Mouse (Mus musculus): ENCODE results near the gene Grik4.
A peak's percentile ranks its signal among the peaks of the same experiment; 100 is the strongest.
"Not testable (repeated sequence)": the region's sequence is repeated elsewhere in the genome, so short reads cannot be mapped to it uniquely, and the experiment has no call there.

The Grik4 gene

DNA sequence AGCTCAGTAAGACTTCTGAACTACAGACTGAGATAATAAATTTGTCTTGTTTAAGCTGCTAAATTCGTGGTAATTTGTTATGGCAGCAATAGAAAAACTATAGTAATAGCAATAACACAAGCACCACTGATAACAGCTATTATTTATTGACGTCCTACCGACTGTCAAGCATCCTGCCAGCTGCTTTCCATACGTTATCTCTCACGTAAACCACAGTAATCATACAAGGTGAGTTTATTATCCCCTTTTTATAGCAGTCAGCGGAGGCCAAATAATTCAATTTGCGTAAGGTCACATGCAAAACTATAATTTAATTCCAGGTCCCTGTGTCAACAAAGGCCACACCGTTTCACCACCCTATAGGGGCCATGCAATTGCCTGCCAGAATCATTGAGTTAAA lies 147.0 kb downstream of the Grik4 start:
- no peak for DNase-seq (ENCODE audit: low spot score)

- no peak for DNase-seq (ENCODE audit: low spot score)
Measured at GRCm38 (mm10) chr9:42795881-42796280, 148.4 kb downstream of the Grik4 start.

DNA sequence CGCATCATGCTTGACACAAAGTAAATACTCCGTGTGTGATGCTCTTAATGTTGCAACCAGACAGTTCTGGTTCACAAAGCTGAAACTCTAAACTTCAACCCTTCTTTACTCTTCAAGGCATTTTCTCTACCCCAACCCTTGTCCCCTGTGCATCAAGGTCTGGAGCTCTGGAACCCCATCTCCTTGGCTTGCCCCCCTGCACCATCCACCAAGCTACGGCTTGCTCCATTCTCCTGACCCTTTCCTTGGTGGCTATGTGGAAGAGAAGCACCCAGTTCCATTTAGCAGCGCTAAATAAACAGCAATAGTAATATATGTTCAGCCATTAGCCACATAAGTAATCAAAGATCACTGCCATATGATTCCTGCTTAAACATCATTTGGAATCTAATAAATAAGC lies 150.3 kb downstream of the Grik4 start:
- no peak for DNase-seq (ENCODE audit: low spot score)

DNA sequence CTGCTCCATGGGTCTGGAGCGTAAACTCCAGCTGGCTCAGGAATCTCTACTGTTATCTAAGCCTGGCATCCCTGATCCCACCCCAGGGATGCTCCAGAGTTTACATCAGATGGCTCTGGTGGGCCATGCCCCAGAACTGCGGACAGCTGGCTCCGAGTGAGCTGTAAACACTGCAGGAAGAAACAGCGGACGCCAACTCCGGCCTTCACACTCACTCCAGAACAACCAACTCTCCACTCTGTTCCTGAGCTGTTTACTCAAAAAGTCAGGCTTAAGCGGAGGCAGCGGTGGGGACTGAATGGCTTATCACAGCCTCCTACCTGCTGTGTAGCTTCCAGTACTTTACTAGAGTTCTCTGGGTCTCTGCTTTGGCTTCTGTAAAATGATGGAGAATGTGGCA lies 150.7 kb downstream of the Grik4 start:
- DNase-seq (ENCODE audit: low spot score), result no peak

GRCm38 (mm10) chr9:42792381-42792780 lies 151.9 kb downstream of the Grik4 start:
- DNase-seq (ENCODE audit: low spot score), result no peak

DNA sequence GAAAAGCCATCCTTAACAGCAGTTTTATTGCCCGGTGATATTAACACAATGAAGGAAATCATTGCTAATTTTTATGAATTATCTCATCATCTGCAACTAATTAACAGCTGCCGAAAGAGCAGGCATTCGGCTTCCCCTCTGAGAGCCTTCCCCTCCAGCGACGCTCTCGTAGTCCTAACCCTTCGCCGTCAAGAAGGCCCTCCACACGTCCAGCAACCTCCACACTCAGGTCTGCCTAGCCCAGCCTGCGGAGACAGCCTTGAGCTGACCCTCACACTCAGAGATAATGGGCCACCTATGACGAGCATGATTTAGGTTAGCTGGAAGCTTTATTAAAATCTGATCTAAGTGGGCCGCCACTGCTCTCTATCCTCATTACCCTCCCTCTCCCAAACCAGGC lies 152.5 kb downstream of the Grik4 start:
- no peak for DNase-seq (ENCODE audit: low spot score)

DNA sequence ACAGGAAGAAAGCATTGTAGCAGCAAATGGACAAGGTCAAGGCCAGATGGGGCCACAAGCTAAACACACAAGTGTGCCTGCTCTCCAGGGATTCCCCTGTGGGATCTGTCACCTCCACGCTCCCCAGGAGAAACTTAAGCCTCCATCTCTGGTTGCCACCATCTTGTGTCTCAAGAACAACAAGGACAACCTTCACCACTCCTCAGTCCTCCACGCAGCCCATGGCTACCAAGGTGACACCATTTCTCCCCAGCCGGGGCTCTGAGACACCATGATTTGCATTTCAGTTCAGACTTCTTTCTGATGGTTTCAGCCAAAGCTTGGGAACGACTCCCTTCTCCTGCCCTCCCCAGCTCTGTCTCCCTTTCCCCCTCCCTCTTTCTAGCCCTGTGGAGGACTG lies 152.9 kb downstream of the Grik4 start:
- no peak for DNase-seq (ENCODE audit: low spot score)

DNA sequence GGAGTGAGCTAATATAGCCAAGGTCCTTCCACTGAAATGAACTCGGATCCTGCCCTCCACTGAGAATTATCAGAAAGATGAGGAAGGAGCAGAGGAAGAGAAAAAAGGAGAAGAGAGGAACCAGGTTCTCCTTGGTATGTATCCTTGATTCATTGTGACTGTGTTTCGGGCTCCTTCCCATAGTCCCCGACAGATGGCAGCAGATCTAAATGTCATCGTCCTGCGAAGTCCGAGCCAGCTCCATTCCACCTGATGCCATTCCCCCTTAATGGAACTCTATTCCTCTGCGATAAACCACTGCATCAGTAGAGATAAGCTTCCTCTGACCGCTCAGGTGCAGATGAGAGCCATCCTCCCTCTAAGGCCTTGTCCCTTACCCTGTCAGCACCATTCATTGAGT lies 155.8 kb downstream of the Grik4 start:
- DNase-seq (ENCODE audit: low spot score), result no peak

- DNase-seq (ENCODE audit: low spot score), result no peak
Measured at GRCm38 (mm10) chr9:42786882-42787281, 157.4 kb downstream of the Grik4 start.

DNA sequence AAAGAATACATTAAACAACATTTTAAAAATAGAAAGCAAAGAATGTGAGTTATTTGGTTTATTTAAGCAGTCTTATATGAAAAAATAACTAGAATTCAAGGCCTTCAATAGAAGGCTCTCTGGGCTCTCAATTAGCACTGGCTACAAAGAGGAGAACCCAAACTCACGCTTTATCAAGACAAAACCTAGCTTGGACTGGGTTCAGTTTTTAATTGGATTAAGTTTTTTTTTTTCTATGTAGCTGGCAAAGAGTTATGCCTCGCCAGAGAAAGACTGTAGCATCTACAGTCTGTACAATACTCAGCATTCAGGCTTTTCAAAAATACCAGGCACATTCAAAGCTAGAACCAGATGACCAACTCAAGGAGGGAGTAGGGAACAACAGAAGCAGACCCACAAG lies 158.0 kb downstream of the Grik4 start:
- no peak for DNase-seq (ENCODE audit: low spot score)

- no peak for DNase-seq (ENCODE audit: low spot score)
Measured at GRCm38 (mm10) chr9:42785173-42785830, 159.0 kb downstream of the Grik4 start.

DNA sequence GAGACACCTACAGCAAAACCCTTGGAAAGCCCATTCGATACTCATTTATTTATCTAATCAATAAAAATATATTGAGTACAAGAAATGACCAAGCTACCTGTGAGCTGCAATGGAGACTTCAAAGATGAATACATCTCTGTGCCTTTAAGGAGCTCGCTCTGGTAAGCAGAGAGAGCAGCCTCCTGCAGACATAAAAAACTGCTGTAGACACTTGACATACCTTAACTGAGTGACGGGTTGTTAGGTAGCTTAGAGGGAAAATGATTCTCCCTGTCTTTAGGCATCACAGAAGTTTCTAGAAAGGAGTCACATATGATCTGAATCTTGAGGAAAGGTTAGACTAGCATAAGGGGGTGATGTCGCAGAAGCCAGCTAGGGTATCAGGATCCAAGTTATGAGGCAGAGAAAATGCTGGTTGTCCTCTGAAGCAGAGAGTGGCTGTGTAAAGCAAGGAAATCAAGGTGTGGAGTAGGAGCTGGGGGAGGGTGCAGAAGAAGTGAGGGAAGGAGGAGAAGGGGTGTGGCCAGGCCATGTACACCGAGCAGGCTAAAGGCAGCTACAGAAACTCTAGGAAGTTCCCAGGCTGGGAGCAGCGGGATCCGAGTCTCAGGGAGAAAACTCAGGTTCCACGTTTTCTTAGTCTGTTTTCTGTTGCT lies 160.9 kb downstream of the Grik4 start:
- no peak for DNase-seq (ENCODE audit: low spot score)

GRCm38 (mm10) chr9:42778471-42779263 lies 165.6 kb downstream of the Grik4 start:
- DNase-seq (ENCODE audit: low spot score), result not testable (repeated sequence)

- DNase-seq (ENCODE audit: low spot score), result no peak
Measured at GRCm38 (mm10) chr9:42777913-42778312, 166.4 kb downstream of the Grik4 start.

DNA sequence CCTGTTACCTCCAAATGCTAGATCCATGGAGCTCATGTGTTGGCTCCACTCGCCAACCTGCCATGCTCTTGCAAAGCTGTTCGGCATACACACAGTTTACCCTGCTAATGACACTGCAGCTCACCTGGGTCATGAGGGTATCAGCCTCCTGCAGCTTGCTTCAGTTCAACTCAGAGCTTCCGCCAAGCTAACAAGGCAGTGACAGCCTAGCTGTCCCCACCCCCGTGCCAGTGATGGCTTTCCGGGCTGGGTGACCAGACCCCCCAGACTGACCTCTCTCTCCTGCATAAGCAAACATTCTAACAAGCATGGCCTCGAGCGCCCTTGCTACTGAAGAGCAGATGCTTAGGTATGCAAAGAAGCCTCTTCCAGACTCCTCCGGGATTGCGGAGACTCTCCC lies 167.5 kb downstream of the Grik4 start:
- no peak for DNase-seq (ENCODE audit: low spot score)

GRCm38 (mm10) chr9:42764823-42765560 lies 179.3 kb downstream of the Grik4 start:
- no peak for DNase-seq (ENCODE audit: low spot score)

DNA sequence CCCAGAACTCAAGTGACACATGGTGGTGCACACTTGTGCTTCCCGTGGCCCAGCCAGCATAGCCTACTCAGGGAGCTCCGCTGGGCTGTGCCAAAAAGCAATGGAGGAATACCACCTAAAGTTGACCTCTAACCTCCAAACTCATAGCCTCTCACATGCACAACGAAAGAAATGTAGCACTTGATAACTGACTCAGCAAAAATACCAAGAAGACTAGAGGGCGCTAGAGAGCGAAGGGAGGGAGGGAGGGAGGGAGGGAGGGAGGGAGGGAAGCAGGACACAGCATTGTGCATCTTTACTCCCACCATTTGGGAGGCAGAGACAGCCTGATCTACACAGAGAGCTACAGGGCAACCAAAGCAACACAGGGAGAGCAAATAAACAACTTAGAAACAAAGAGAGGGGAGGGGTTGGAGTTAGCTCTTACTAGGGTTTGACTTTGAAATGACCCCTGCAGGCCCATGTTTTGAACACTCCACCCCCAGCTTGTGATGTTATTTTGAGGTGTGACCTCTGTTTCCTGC lies 185.5 kb downstream of the Grik4 start:
- DNase-seq (ENCODE audit: low spot score), result no peak

DNA sequence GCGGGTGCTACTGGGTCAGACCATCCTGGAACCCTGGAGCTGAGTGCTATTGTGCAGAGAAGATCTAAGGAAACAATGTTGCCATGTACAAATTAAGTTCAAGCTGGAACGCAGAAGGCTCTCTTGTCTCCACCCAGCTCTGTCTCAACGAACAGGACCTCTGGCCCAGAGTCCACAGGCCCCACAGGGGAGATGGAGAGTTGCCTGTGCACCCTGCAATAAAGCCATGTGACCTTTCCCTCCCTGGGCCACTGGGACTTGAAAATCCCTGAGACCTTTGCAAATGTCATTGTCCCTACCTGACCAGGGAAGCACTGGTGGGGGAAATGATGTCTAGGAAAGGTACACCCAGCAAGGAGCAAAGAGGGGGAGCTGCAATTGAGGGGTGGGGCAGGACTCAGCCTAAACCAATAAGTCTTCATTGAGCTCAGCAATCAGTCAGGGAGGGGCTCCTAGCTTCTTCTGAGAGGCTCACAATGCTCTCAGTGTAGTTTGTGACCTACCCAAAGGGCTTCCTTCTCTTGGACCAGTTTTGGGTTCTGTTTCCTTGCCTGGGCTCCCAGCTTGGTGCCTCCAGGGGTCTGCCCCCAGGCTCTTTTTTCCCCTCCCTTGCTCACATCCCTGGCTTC lies 187.2 kb downstream of the Grik4 start:
- no peak for DNase-seq (ENCODE audit: low spot score)

- no peak for DNase-seq (ENCODE audit: low spot score)
Measured at GRCm38 (mm10) chr9:42754699-42755098, 189.6 kb downstream of the Grik4 start.

- DNase-seq (ENCODE audit: low spot score), result no peak
Measured at GRCm38 (mm10) chr9:42751160-42751559, 193.1 kb downstream of the Grik4 start.

- no peak for DNase-seq (ENCODE audit: low spot score)
Measured at GRCm38 (mm10) chr9:42750176-42750575, 194.1 kb downstream of the Grik4 start.

DNA sequence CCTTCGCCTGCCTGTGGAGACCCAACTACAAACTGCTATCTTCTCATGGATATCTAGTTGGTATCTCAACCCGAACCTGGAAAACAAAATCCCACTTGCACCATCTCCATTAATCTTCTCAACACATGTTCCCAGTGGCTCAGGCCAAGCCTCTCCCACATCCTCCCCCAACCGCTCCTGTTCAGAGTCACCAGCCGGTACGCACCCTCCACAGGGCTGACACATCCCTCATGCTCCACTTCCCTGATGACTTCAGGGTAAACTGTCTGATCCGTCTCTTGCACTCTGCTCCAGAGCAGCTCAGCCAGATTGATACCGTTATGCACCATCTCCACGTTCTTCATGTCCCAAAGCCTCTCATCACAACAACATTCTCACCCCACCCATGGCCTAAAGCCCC lies 198.3 kb downstream of the Grik4 start:
- DNase-seq (ENCODE audit: low spot score), result peak; percentile 10
